Comparison of ENCODE assay signal across 15 mouse cellular contexts in genomic region chr3:9513703-9514110, GRCm38 (mm10).
A peak's percentile ranks its signal among the peaks of the same experiment; 100 is the strongest.
DNase-seq lines count a peak whose midpoint lies in the region; ATAC-seq lines count a peak whose summit lies in the region.
"Had no signal": no experiment of that assay in that cellular context is flagged by ENCODE, and none has a peak within 500 bp of the region (broad histone marks: within the 10 kb centered on the region; RNA-seq: fewer than 3 reads in every experiment).

No protein-coding gene starts in this region.

- no peaks in the 10 kb centered on the region for H3K36me3 ChIP-seq in midbrain, embryonic 11.5 days (ENCODE audit: control insufficient read depth, insufficient read depth, low read length)
- H3K36me3 ChIP-seq in midbrain, embryonic 16.5 days (ENCODE audit: control insufficient read depth, insufficient read depth, low read length): no peaks in the 10 kb centered on the region
- H3K36me3 ChIP-seq in hindbrain, embryonic 16.5 days (ENCODE audit: control insufficient read depth, insufficient read depth, low read length): no peaks in the 10 kb centered on the region
- H3K36me3 ChIP-seq: embryonic facial prominence, embryonic 13.5 days; limb, embryonic 15.5 days; lung, embryonic 15.5 days had no signal

- intact Hi-C loops in gastrocnemius, postnatal 36 days (cut with DNase I): no loop called here

- peak; percentile 52 for DNase-seq in gastrocnemius, adult 18-20 months (ENCODE audit: low spot score)
- no peak for DNase-seq in gastrocnemius, postnatal 36 days
- peak; percentile 89 for DNase-seq in midbrain, embryonic 11.5 days (ENCODE audit: low spot score, missing footprints)
- DNase-seq in retina, postnatal 1 day: peak; percentile 87
- DNase-seq in natural killer cell, adult 2 months (ENCODE audit: low spot score in 2 of 2): no peak
- no peak for DNase-seq in adrenal gland, adult (ENCODE audit: inconsistent age in 2 of 2, low spot score in 1 of 2)
- DNase-seq: cerebellum, adult 9-11 months; kidney, postnatal 10 days; layer of hippocampus, postnatal 36 days; right cerebral cortex, adult 18-20 months had no signal

- H3K9ac ChIP-seq in midbrain, embryonic 11.5 days (ENCODE audit: low read length): no peak overlapping the region
- no peak overlapping the region for H3K9ac ChIP-seq in midbrain, embryonic 16.5 days (ENCODE audit: low read depth, low read length)
- no peak overlapping the region for H3K9ac ChIP-seq in hindbrain, embryonic 16.5 days (ENCODE audit: low read depth, low read length)
- H3K9ac ChIP-seq: embryonic facial prominence, embryonic 13.5 days; limb, embryonic 15.5 days; lung, embryonic 15.5 days had no signal

- H3K4me1 ChIP-seq in midbrain, embryonic 11.5 days (ENCODE audit: control insufficient read depth, insufficient read depth, low read length): peaks cover 5% of the 10 kb centered on the region; the same call in 1 of the 2 replicates
- no peaks in the 10 kb centered on the region; the same call in 1 of the 2 replicates for H3K4me1 ChIP-seq in midbrain, embryonic 16.5 days (ENCODE audit: control insufficient read depth, insufficient read depth, low read length)
- no peaks in the 10 kb centered on the region; the same call in 1 of the 2 replicates for H3K4me1 ChIP-seq in hindbrain, embryonic 16.5 days (ENCODE audit: control insufficient read depth, insufficient read depth, low read depth, low read length)

- 31% methylated on average over 7 of the region's 7 CpGs for WGBS in midbrain, embryonic 11.5 days
- 8% methylated on average over 7 of the region's 7 CpGs for WGBS in midbrain, embryonic 16.5 days
- WGBS in hindbrain, embryonic 16.5 days: 22% methylated on average over 7 of the region's 7 CpGs

- no peak overlapping the region for H3K4me3 ChIP-seq in midbrain, embryonic 11.5 days (ENCODE audit: low read depth, low read length)
- H3K4me3 ChIP-seq in midbrain, embryonic 16.5 days (ENCODE audit: low read depth, low read length): no peak overlapping the region
- no peak overlapping the region for H3K4me3 ChIP-seq in hindbrain, embryonic 16.5 days (ENCODE audit: low read length)
- H3K4me3 ChIP-seq: embryonic facial prominence, embryonic 13.5 days; limb, embryonic 15.5 days; lung, embryonic 15.5 days had no signal

- H3K27me3 ChIP-seq in midbrain, embryonic 11.5 days (ENCODE audit: control insufficient read depth, insufficient read depth, low read length): peaks cover 17% of the 10 kb centered on the region
- no peaks in the 10 kb centered on the region; the same call in 1 of the 2 replicates for H3K27me3 ChIP-seq in midbrain, embryonic 16.5 days (ENCODE audit: control insufficient read depth, insufficient read depth, low read depth, low read length)
- no peaks in the 10 kb centered on the region for H3K27me3 ChIP-seq in hindbrain, embryonic 16.5 days (replicated peaks; ENCODE audit: control insufficient read depth, insufficient read depth, low read length)
- H3K27me3 ChIP-seq: embryonic facial prominence, embryonic 13.5 days; limb, embryonic 15.5 days; lung, embryonic 15.5 days had no signal

- no peak overlapping the region for H3K4me2 ChIP-seq in midbrain, embryonic 11.5 days
- no peak overlapping the region for H3K4me2 ChIP-seq in midbrain, embryonic 16.5 days (ENCODE audit: low read length)
- no peak overlapping the region for H3K4me2 ChIP-seq in hindbrain, embryonic 16.5 days (ENCODE audit: low read length)
- H3K4me2 ChIP-seq: embryonic facial prominence, embryonic 13.5 days; limb, embryonic 15.5 days; lung, embryonic 15.5 days had no signal

- H3K9me3 ChIP-seq in midbrain, embryonic 11.5 days (ENCODE audit: control insufficient read depth, low read length): no peaks in the 10 kb centered on the region
- H3K9me3 ChIP-seq in midbrain, embryonic 16.5 days (replicated peaks; ENCODE audit: control insufficient read depth, low read length, poor library complexity, severe bottlenecking): no peaks in the 10 kb centered on the region
- no peaks in the 10 kb centered on the region for H3K9me3 ChIP-seq in hindbrain, embryonic 16.5 days (ENCODE audit: control insufficient read depth, low read length)
- H3K9me3 ChIP-seq: embryonic facial prominence, embryonic 13.5 days; limb, embryonic 15.5 days; lung, embryonic 15.5 days had no signal

- no peak overlapping the region for H3K27ac ChIP-seq in midbrain, embryonic 11.5 days (ENCODE audit: low read depth, low read length)
- H3K27ac ChIP-seq in midbrain, embryonic 16.5 days (ENCODE audit: low read length): no peak overlapping the region
- H3K27ac ChIP-seq in hindbrain, embryonic 16.5 days (ENCODE audit: low read depth, low read length): no peak overlapping the region
- H3K27ac ChIP-seq: embryonic facial prominence, embryonic 13.5 days; limb, embryonic 15.5 days; lung, embryonic 15.5 days had no signal

- peak; percentile 71 for ATAC-seq in midbrain, embryonic 11.5 days (ENCODE audit: low FRiP score)
- no peak; the same call in 1 of the 2 replicates for ATAC-seq in midbrain, embryonic 16.5 days
- peak; percentile 57 for ATAC-seq in hindbrain, embryonic 16.5 days

Comparison
In these comparisons a context has a peak if more than half of its experiments do, and no peak if none do; other contexts are left out.
1. DNase-seq: peak in gastrocnemius, adult 18-20 months (single experiment), midbrain, embryonic 11.5 days (single experiment) and retina, postnatal 1 day (single experiment); none in gastrocnemius, postnatal 36 days (0 of 2), natural killer cell, adult 2 months (0 of 2) and adrenal gland, adult (0 of 2).